Comparison of ENCODE assay signal across 7 mouse cellular contexts in the genomic region with DNA sequence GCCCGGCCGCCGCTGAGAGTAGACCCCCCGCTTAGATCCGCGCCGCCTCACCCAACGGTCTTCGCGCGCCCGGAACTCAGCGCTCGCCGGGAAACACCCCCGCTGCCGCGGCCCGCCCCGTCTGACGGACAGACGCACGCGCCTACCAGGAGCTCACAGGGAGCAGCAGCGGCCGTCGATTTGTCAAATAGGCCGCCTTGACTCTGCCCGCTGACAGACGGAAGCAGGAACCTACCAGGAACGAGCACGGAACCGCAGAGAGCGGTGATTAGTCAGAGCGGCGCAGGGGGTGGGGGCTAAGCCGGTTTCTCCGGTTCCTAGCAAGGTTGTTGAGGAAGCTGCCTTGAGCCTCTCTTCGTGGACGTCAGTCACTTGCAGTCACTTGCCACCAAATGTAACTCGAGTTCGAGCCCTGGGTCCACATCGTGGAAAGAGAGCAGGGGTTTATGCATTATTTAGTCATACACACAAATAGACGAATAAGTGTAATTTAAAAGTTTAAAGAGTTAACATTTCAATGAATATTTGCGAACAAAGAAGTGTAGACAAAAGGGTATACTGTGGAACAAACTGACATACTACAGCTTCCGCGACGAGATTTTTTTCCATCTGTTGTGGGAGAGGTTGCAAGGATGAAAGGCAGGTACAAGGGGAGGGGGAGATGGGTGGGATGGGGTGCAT. TPM values are rescaled to one million over a fixed set of nuclear protein-coding genes. Genes with fewer than 3 reads are reported as not detected.
DNase-seq lines count a peak whose midpoint lies in the region; ATAC-seq lines count a peak whose summit lies in the region.

Gene Traf2, minus strand, starts transcription at position 130 of the 681 bp plus-strand sequence.

- no peaks in the 10 kb centered on the region for H3K9me3 ChIP-seq in embryonic facial prominence, embryonic 12.5 days
- H3K9me3 ChIP-seq in limb, embryonic 11.5 days (ENCODE audit: control insufficient read depth, low read length) = no peaks in the 10 kb centered on the region
- H3K9me3 ChIP-seq in midbrain, embryonic 14.5 days (ENCODE audit: control insufficient read depth, low read length) = no peaks in the 10 kb centered on the region

- peak within 1 kb of the TSS; percentile 68 for H3K4me3 ChIP-seq in embryonic facial prominence, embryonic 12.5 days
- H3K4me3 ChIP-seq in limb, embryonic 11.5 days (ENCODE audit: low read depth, low read length) = peak within 1 kb of the TSS; percentile 70
- H3K4me3 ChIP-seq in midbrain, embryonic 14.5 days (replicated peaks; ENCODE audit: low read depth, low read length) = peak within 1 kb of the TSS; percentile 61

- DNase-seq in adrenal gland, postnatal 25 days = peak; percentile 98
- peak; percentile 100 for DNase-seq in heart, adult 11 months
- DNase-seq in kidney, adult 18-20 months = peak; percentile 99
- peak; percentile 99 for DNase-seq in limb, embryonic 11.5 days (ENCODE audit: low spot score)
- peak; percentile 98 for DNase-seq in midbrain, embryonic 14.5 days
- DNase-seq in spleen, adult 18-20 months = peak; percentile 96 to 97

- peak within 1 kb of the TSS; percentile 78 for H3K4me2 ChIP-seq in embryonic facial prominence, embryonic 12.5 days (replicated peaks)
- H3K4me2 ChIP-seq in limb, embryonic 11.5 days (ENCODE audit: low read depth, severe bottlenecking) = peak within 1 kb of the TSS; percentile 79
- H3K4me2 ChIP-seq in midbrain, embryonic 14.5 days (ENCODE audit: low read length) = peak within 1 kb of the TSS; percentile 78

- H3K9ac ChIP-seq in embryonic facial prominence, embryonic 12.5 days = peak within 1 kb of the TSS; percentile 79
- peak within 1 kb of the TSS; percentile 83 for H3K9ac ChIP-seq in limb, embryonic 11.5 days (ENCODE audit: low read length)
- H3K9ac ChIP-seq in midbrain, embryonic 14.5 days (replicated peaks; ENCODE audit: low read length) = peak within 1 kb of the TSS; percentile 60

- H3K4me1 ChIP-seq in embryonic facial prominence, embryonic 12.5 days = peaks cover 7% of the 10 kb centered on the region
- H3K4me1 ChIP-seq in limb, embryonic 11.5 days (ENCODE audit: control insufficient read depth, insufficient read depth, low read length) = peaks cover 4% of the 10 kb centered on the region; the same call in 1 of the 2 replicates
- H3K4me1 ChIP-seq in midbrain, embryonic 14.5 days (ENCODE audit: control insufficient read depth, insufficient read depth, low read length) = peaks cover 6% of the 10 kb centered on the region

- H3K27ac ChIP-seq in embryonic facial prominence, embryonic 12.5 days = peak within 1 kb of the TSS; percentile 63; the same call in 1 of the 2 replicates
- peak within 1 kb of the TSS; percentile 71; the same call in 1 of the 2 replicates for H3K27ac ChIP-seq in limb, embryonic 11.5 days (replicated peaks; ENCODE audit: low read depth, low read length)
- no peak within 1 kb of the TSS for H3K27ac ChIP-seq in midbrain, embryonic 14.5 days (replicated peaks; ENCODE audit: low read depth, low read length)

- H3K27me3 ChIP-seq in embryonic facial prominence, embryonic 12.5 days = no peaks in the 10 kb centered on the region
- H3K27me3 ChIP-seq in limb, embryonic 11.5 days (ENCODE audit: control insufficient read depth, insufficient read depth, low read length) = no peaks in the 10 kb centered on the region
- no peaks in the 10 kb centered on the region for H3K27me3 ChIP-seq in midbrain, embryonic 14.5 days (ENCODE audit: control insufficient read depth, insufficient read depth, low read length)

- whole genome bisulfite sequencing in embryonic facial prominence, embryonic 12.5 days = 3% methylated on average over 48 of the region's 48 CpGs
- WGBS in limb, embryonic 11.5 days = 3% methylated on average over 46 of the region's 48 CpGs
- WGBS in midbrain, embryonic 14.5 days = 3% methylated on average over 48 of the region's 48 CpGs

- H3K36me3 ChIP-seq in embryonic facial prominence, embryonic 12.5 days = no peaks in the 10 kb centered on the region
- H3K36me3 ChIP-seq in limb, embryonic 11.5 days (ENCODE audit: control insufficient read depth, insufficient read depth, low read length) = peaks cover 2% of the 10 kb centered on the region; the same call in 1 of the 2 replicates
- no peaks in the 10 kb centered on the region for H3K36me3 ChIP-seq in midbrain, embryonic 14.5 days (ENCODE audit: control insufficient read depth, insufficient read depth, low read length)

- peak; percentile 99 for ATAC-seq in embryonic facial prominence, embryonic 12.5 days (ENCODE audit: insufficient number of reproducible peaks, insufficient read depth, low FRiP score, low TSS enrichment)
- ATAC-seq in limb, embryonic 11.5 days (ENCODE audit: insufficient number of reproducible peaks, low FRiP score, low TSS enrichment, low read depth) = peak; percentile 98
- ATAC-seq in midbrain, embryonic 14.5 days (ENCODE audit: low FRiP score, low TSS enrichment) = peak; percentile 99

RNA-seq across cellular contexts. Expression of gene Traf2, which starts in this region (rescaled TPM):
- total RNA-seq in adrenal gland, postnatal 25 days (2021) = 29.2 and 30.2 TPM in 2 replicates
- polyA plus RNA-seq in embryonic facial prominence, embryonic 12.5 days (2016; fragmentation: Nextera tagmentation; extraction: Ambion mirVana) = 37.7 and 37.8 TPM in 2 replicates
- polyA plus RNA-seq in limb, embryonic 11.5 days (2014; fragmentation: Nextera tagmentation; extraction: Ambion mirVana) = 40.0 and 40.6 TPM in 2 replicates
- polyA plus RNA-seq in midbrain, embryonic 14.5 days (2014; fragmentation: Nextera tagmentation; extraction: Ambion mirVana) = 17.3 and 19.2 TPM in 2 replicates
